Mouse (Mus musculus) thymus, adult 2 months (tissue): ENCODE results near the gene Strada.

ENCODE experiments used
- CTCF ChIP-seq: fragments of 200-500 bp; IDR thresholded peaks from 2 replicates; pipeline ENCODE4 v1.5.1; 2012; ENCODE audit warnings: mild to moderate bottlenecking, control low read depth, low read length, moderate library complexity, borderline replicate concordance; ENCODE audit not compliant: control insufficient read depth, poor library complexity, insufficient read depth; ENCODE audit errors: extremely low read depth
- POLR2A ChIP-seq: fragments of 200-500 bp; IDR thresholded peaks from 2 replicates; pipeline ENCODE4 v1.6.1; 2012; ENCODE audit warnings: mild to moderate bottlenecking, low read length, control low read depth, moderate library complexity; ENCODE audit not compliant: control insufficient read depth, poor library complexity, insufficient read depth; ENCODE audit errors: extremely low read depth

DNA sequence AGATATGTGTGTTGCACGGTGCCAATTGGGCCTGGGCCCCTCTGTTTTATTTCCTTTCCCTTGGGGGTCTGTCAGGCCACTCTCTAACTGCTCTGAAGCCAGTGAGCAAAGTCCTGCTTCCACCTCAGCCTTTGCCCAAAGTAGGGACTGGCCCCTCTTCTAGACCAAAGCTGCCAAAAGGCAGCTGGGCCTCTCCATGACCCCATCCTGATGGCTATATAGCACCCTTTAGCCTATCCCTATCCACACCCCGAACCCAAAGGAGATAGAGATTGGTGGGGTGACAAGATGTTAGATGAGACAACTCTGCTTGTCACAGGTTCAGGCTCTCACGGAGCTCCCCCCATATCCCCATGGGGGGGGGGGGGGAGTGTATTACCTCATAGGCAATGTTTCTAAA is 46.2 kb downstream of the Strada start:
- no peak for TF ChIP-seq CTCF
- no peak for TF ChIP-seq POLR2A
